Mouse (Mus musculus): ENCODE results near the gene Fam162b.

GRCm38 (mm10) chr10:51584919-51585318 lies 5.4 kb downstream of the Fam162b start:
- TF ChIP-seq CTCF (conservative IDR thresholded peaks at IDR 0.05; ENCODE audit: insufficient read depth, insufficient read length, low read depth, low read length) = no peak
- TF ChIP-seq POLR2A (IDR thresholded peaks at IDR 0.05; ENCODE audit: low read depth, low read length) = no peak

Measured in kidney, adult 2 months (tissue).